Mouse (Mus musculus) thymus, adult 2 months (tissue): ENCODE measurements around the gene Gpr63.

Experiments used
- CTCF ChIP-seq: fragments of 200-500 bp; IDR thresholded peaks from 2 replicates; pipeline ENCODE4 v1.5.1; 2012; ENCODE audit warnings: mild to moderate bottlenecking, control low read depth, low read length, moderate library complexity, borderline replicate concordance; ENCODE audit not compliant: control insufficient read depth, poor library complexity, insufficient read depth; ENCODE audit errors: extremely low read depth
- POLR2A ChIP-seq: fragments of 200-500 bp; IDR thresholded peaks from 2 replicates; pipeline ENCODE4 v1.6.1; 2012; ENCODE audit warnings: mild to moderate bottlenecking, low read length, control low read depth, moderate library complexity; ENCODE audit not compliant: control insufficient read depth, poor library complexity, insufficient read depth; ENCODE audit errors: extremely low read depth

DNA sequence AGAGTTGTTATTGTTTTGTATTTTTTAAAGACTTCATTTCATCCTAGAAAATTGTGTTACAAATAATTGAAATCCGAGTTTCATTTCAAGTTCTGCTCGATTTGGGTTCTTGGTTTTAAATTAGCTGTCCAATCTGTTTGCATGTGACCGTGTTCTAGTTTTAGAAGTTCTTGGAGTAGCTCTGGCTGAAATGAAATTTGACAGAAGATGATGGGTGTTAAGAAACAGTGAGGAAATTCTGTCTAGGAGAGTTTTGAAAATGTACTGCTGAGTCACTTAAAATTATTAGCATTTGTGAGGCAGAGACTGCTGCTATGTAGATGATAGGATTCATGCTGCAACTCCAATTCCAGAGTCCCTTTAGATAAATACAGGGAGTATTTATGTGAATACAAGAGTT, 46.5 kb downstream of the Gpr63 start:
- TF ChIP-seq CTCF (no peak), POLR2A (no peak)
